Mouse (Mus musculus) common myeloid progenitor, adult 5-6 weeks (primary cell): ENCODE data around the gene Ash1l. TPM values are rescaled to one million over a fixed set of nuclear protein-coding genes. Genes with fewer than 3 reads are reported as not detected.

Source experiments
- ATAC-seq: replicated peaks from 2 replicates; pipeline ENCODE4 v1.8.0; 2016; ENCODE audit warnings: low read depth, mild to moderate bottlenecking, moderate TSS enrichment, inconsistent platforms; ENCODE audit not compliant: poor library complexity, severe bottlenecking
- total RNA-seq: library from RNA; stranded (forward); fragments of 200-1000, 187-1606 nt; gene quantifications from 2 replicates; pipeline ENCODE4 v1.2.3, GENCODE M21; 2017

Gene Ash1l
- 30.2 and 37.4 TPM in 2 replicates for total RNA-seq

- peak; percentile 68 for ATAC-seq
Observed at GRCm38 (mm10) chr3:88950576-88951326, at the start of gene Ash1l, which contains the start of gene Dap3. Gene Ash1l, plus strand, starts transcription at chr3:88950622. Gene Dap3, minus strand, starts transcription at chr3:88951181.

- ATAC-seq: no peak
Observed at GRCm38 (mm10) chr3:88904803-88905202, 45.6 kb upstream of the Ash1l start.

GRCm38 (mm10) chr3:88905209-88905608, 45.2 kb upstream of the Ash1l start:
- no peak for ATAC-seq

- no peak for ATAC-seq
Observed at GRCm38 (mm10) chr3:88905741-88906140, 44.7 kb upstream of the Ash1l start.

- no peak for ATAC-seq
Observed at GRCm38 (mm10) chr3:88906393-88907159, 43.8 kb upstream of the Ash1l start.

- no peak for ATAC-seq
Observed at GRCm38 (mm10) chr3:88912585-88912984, 37.8 kb upstream of the Ash1l start.

GRCm38 (mm10) chr3:88913511-88914383, 36.7 kb upstream of the Ash1l start, which contains the start of gene Msto1:
Gene Msto1, minus strand, starts transcription at chr3:88913999.
- ATAC-seq: peak; percentile 99

GRCm38 (mm10) chr3:88914384-88914810, 36.0 kb upstream of the Ash1l start:
- ATAC-seq: no peak

GRCm38 (mm10) chr3:88918981-88919380, 31.4 kb upstream of the Ash1l start:
- no peak for ATAC-seq

- ATAC-seq: no peak
Observed at GRCm38 (mm10) chr3:88921411-88921810, 29.0 kb upstream of the Ash1l start.

- ATAC-seq: peak; percentile 69
Observed at GRCm38 (mm10) chr3:88923989-88924591, 26.3 kb upstream of the Ash1l start.

GRCm38 (mm10) chr3:88925651-88926050, 24.8 kb upstream of the Ash1l start:
- ATAC-seq: no peak

GRCm38 (mm10) chr3:88929501-88929900, 20.9 kb upstream of the Ash1l start:
- no peak for ATAC-seq

GRCm38 (mm10) chr3:88939071-88939470, 11.4 kb upstream of the Ash1l start:
- ATAC-seq: no peak

GRCm38 (mm10) chr3:88939749-88940148, 10.7 kb upstream of the Ash1l start:
- ATAC-seq: peak; percentile 84

- no peak for ATAC-seq
Observed at GRCm38 (mm10) chr3:88942316-88942880, 8.0 kb upstream of the Ash1l start.

GRCm38 (mm10) chr3:88944109-88944508, 6.3 kb upstream of the Ash1l start:
- ATAC-seq: no peak

- peak; percentile 66 for ATAC-seq
Observed at GRCm38 (mm10) chr3:88949786-88950575, 441 bp upstream of the Ash1l start.

GRCm38 (mm10) chr3:88951327-88951800, 942 bp downstream of the Ash1l start:
- no peak for ATAC-seq
